Mouse (Mus musculus) CH12.LX (cell line): Measurements from ENCODE around the gene Sugct. TPM values are rescaled to one million over a fixed set of nuclear protein-coding genes. Genes with fewer than 3 reads are reported as not detected.

ENCODE experiments used
- DNase-seq: peaks from one replicate; pipeline ENCODE4 v3.0.0-alpha.2; 2013; ENCODE audit errors: extremely low read depth
- H3K27ac ChIP-seq: 2 replicates; pipeline ENCODE4 v1.5.1; 2012; ENCODE audit warnings: low read depth, mild to moderate bottlenecking, control low read depth, moderate library complexity; ENCODE audit not compliant: insufficient read depth
- H3K27me3 ChIP-seq: replicated peaks from 2 replicates; pipeline ENCODE3; 2012; ENCODE audit warnings: inconsistent platforms
- H3K36me3 ChIP-seq, 2 experiments: replicated peaks in 1 of 2; 2 replicates each; pipeline versions ENCODE3 to v1.6.1; 2012; ENCODE audit warnings: inconsistent platforms in 1 of 2, low read length in 1 of 2, mild to moderate bottlenecking in 1 of 2, mixed read lengths in 1 of 2, moderate library complexity in 1 of 2; ENCODE audit not compliant: control insufficient read depth in 1 of 2, insufficient read depth in 1 of 2
- H3K4me1 ChIP-seq, 2 experiments: 2 replicates each; pipeline ENCODE4 v1.6.1; 2012; ENCODE audit warnings: inconsistent platforms in 1 of 2, moderate library complexity in 1 of 2; ENCODE audit not compliant: insufficient read depth in 2 of 2, control insufficient read depth in 1 of 2
- H3K4me2 ChIP-seq: 2 replicates; pipeline ENCODE4 v1.6.1; 2012; ENCODE audit warnings: low read depth, mild to moderate bottlenecking, control low read depth; ENCODE audit not compliant: poor library complexity, insufficient read depth, severe bottlenecking
- H3K4me3 ChIP-seq, 3 experiments: fragments of 150-350 bp in 1 of 3; sonication (generic) in 1 of 3; replicated peaks in 1 of 3; 2 replicates each; pipeline versions ENCODE3 to v1.5.1; 2011 to 2012; ENCODE audit warnings: low read depth in 2 of 3, low read length in 2 of 3, mild to moderate bottlenecking in 2 of 3, moderate library complexity in 2 of 3, control low read depth in 1 of 3, improper control_type of control experiment in 1 of 3, inconsistent platforms in 1 of 3, mixed read lengths in 1 of 3; ENCODE audit not compliant: poor library complexity in 1 of 3
- H3K79me2 ChIP-seq: replicated peaks from 2 replicates; pipeline ENCODE4 v1.6.1; 2012; ENCODE audit warnings: mild to moderate bottlenecking, moderate library complexity; ENCODE audit not compliant: control insufficient read depth, poor library complexity, insufficient read depth, severe bottlenecking; ENCODE audit errors: extremely low read depth
- H3K9ac ChIP-seq: 2 replicates; pipeline ENCODE4 v1.6.1; 2012; ENCODE audit warnings: low read depth, mild to moderate bottlenecking, control low read depth, moderate library complexity; ENCODE audit not compliant: insufficient read depth
- H3K9me3 ChIP-seq: replicated peaks from 2 replicates; pipeline ENCODE3; 2012; ENCODE audit warnings: low read length, inconsistent platforms, mixed read lengths
- BHLHE40 ChIP-seq: IDR thresholded peaks from 2 replicates; pipeline ENCODE4 v1.6.1; 2011; ENCODE audit warnings: mild to moderate bottlenecking, low read depth, low read length, improper control_type of control experiment
- CHD1 ChIP-seq: IDR thresholded peaks from 2 replicates; pipeline ENCODE4 v1.6.1; 2012; ENCODE audit warnings: low read depth, low read length, improper control_type of control experiment, inconsistent platforms
- CHD2 ChIP-seq: IDR thresholded peaks from 2 replicates; pipeline ENCODE4 v1.6.1; 2011; ENCODE audit warnings: low read length, improper control_type of control experiment
- ELF1 ChIP-seq: IDR thresholded peaks from 2 replicates; pipeline ENCODE4 v1.6.1; 2014; ENCODE audit warnings: low read depth, mild to moderate bottlenecking, inconsistent platforms, low read length, improper control_type of control experiment
- GABPA ChIP-seq: IDR thresholded peaks from 2 replicates; pipeline ENCODE4 v1.6.1; 2012; ENCODE audit warnings: low read depth, low read length, improper control_type of control experiment, inconsistent platforms; ENCODE audit not compliant: insufficient replicate concordance
- HCFC1 ChIP-seq: IDR thresholded peaks from 2 replicates; pipeline ENCODE4 v1.6.1; 2012; ENCODE audit warnings: low read depth, mild to moderate bottlenecking, inconsistent platforms, low read length, improper control_type of control experiment
- IRF4 ChIP-seq: IDR thresholded peaks from 2 replicates; pipeline ENCODE4 v1.6.1; 2014; ENCODE audit warnings: low read depth, mild to moderate bottlenecking, inconsistent platforms, low read length, improper control_type of control experiment
- JUN ChIP-seq: IDR thresholded peaks from 2 replicates; pipeline ENCODE4 v1.6.1; 2011; ENCODE audit warnings: low read depth, mild to moderate bottlenecking, low read length, improper control_type of control experiment, moderate library complexity; ENCODE audit not compliant: insufficient read depth
- JUND ChIP-seq: conservative IDR thresholded peaks from 2 replicates; pipeline ENCODE4 v1.6.1; 2011; ENCODE audit warnings: low read depth, low read length, improper control_type of control experiment
- KAT2A ChIP-seq: IDR thresholded peaks from 2 replicates; pipeline ENCODE4 v1.6.1; 2012; ENCODE audit warnings: low read length, improper control_type of control experiment, inconsistent platforms; ENCODE audit not compliant: insufficient replicate concordance
- MAX ChIP-seq: IDR thresholded peaks from 2 replicates; pipeline ENCODE4 v1.6.1; 2011; ENCODE audit warnings: low read length, improper control_type of control experiment
- MAZ ChIP-seq: IDR thresholded peaks from 2 replicates; pipeline ENCODE4 v1.6.1; 2012; ENCODE audit warnings: low read depth, mild to moderate bottlenecking, inconsistent platforms, low read length, improper control_type of control experiment, moderate library complexity
- MEF2A ChIP-seq: IDR thresholded peaks from 2 replicates; pipeline ENCODE4 v1.6.1; 2014; ENCODE audit warnings: low read depth, mild to moderate bottlenecking, inconsistent platforms, low read length, improper control_type of control experiment, borderline replicate concordance
- MXI1 ChIP-seq: IDR thresholded peaks from 2 replicates; pipeline ENCODE4 v1.6.1; 2011; ENCODE audit warnings: mild to moderate bottlenecking, low read depth, low read length, improper control_type of control experiment
- NELFE ChIP-seq: IDR thresholded peaks from 2 replicates; pipeline ENCODE4 v1.6.1; 2011; ENCODE audit warnings: low read depth, low read length, improper control_type of control experiment
- NRF1 ChIP-seq: IDR thresholded peaks from 2 replicates; pipeline ENCODE4 v1.6.1; 2014; ENCODE audit warnings: low read depth, mild to moderate bottlenecking, inconsistent platforms, low read length, improper control_type of control experiment, moderate library complexity
- PAX5 ChIP-seq: IDR thresholded peaks from 2 replicates; pipeline ENCODE4 v1.6.1; 2012; ENCODE audit warnings: low read length, inconsistent platforms, mixed read lengths
- POLR2A ChIP-seq: IDR thresholded peaks from 2 replicates; pipeline ENCODE4 v1.6.1; 2011; ENCODE audit warnings: low read depth, mild to moderate bottlenecking, improper control_type of control experiment, low read length
- POLR2AphosphoS2 ChIP-seq: IDR thresholded peaks from 2 replicates; pipeline ENCODE4 v1.6.1; 2011; ENCODE audit warnings: low read depth, low read length, improper control_type of control experiment
- RAD21 ChIP-seq: IDR thresholded peaks from 2 replicates; pipeline ENCODE4 v1.6.1; 2011; ENCODE audit warnings: low read depth, mild to moderate bottlenecking, low read length, improper control_type of control experiment, moderate library complexity
- SIN3A ChIP-seq: IDR thresholded peaks from 2 replicates; pipeline ENCODE4 v1.6.1; 2012; ENCODE audit warnings: low read length, improper control_type of control experiment, inconsistent platforms
- SMC3 ChIP-seq: IDR thresholded peaks from 2 replicates; pipeline ENCODE4 v1.6.1; 2011; ENCODE audit warnings: low read depth, low read length, improper control_type of control experiment
- TBP ChIP-seq: conservative IDR thresholded peaks from 2 replicates; pipeline ENCODE4 v1.6.1; 2011; ENCODE audit warnings: low read depth, low read length, improper control_type of control experiment
- TCF12 ChIP-seq: IDR thresholded peaks from 2 replicates; pipeline ENCODE4 v1.6.1; 2014; ENCODE audit warnings: low read depth, mild to moderate bottlenecking, inconsistent platforms, low read length, improper control_type of control experiment
- USF1 ChIP-seq: IDR thresholded peaks from 2 replicates; pipeline ENCODE4 v1.6.1; 2014; ENCODE audit warnings: low read depth, mild to moderate bottlenecking, inconsistent platforms, low read length, improper control_type of control experiment
- ZC3H11A ChIP-seq: IDR thresholded peaks from 2 replicates; pipeline ENCODE4 v1.6.1; 2012; ENCODE audit warnings: low read depth, mild to moderate bottlenecking, inconsistent platforms, low read length, improper control_type of control experiment
- dilution Hi-C: fragments of 300-500 bp; cut with MboI; formaldehyde crosslinking; loops from 2 replicates; pipeline ENCODE4 v1.14.3; 2020; ENCODE audit warnings: low sequenced_read_pairs; ENCODE audit not compliant: extremely low pct_unique_long_range_greater_than_20kb, extremely low pct_ligation_motif_present
- in situ Hi-C: fragments of 300-500 bp; cut with MboI; formaldehyde crosslinking; loops from 3 replicates; pipeline ENCODE4 v1.14.3; 2019; ENCODE audit warnings: low sequenced_read_pairs, low pct_ligation_motif_present, low pct_unique_long_range_greater_than_20kb, mixed read lengths
- polyA plus RNA-seq: library from polyadenylated mRNA; unstranded; fragments of >175 nt; gene quantifications from 2 replicates; pipeline ENCODE4 v1.2.1, GENCODE M21; 2012; ENCODE audit warnings: low read depth; ENCODE audit not compliant: insufficient read length
- total RNA-seq, 2 experiments: library from RNA; depleted of rRNA; stranded (reverse); fragments of 300-350 nt in 1 of 2; fragments of >200 nt in 1 of 2; gene quantifications; 2 replicates each; pipeline ENCODE4 v1.2.3; 2012 to 2014

Sugct gene
- total and polyA plus RNA-seq, 3 experiments, result 0.42 to 0.87 (median 0.56) TPM

DNA sequence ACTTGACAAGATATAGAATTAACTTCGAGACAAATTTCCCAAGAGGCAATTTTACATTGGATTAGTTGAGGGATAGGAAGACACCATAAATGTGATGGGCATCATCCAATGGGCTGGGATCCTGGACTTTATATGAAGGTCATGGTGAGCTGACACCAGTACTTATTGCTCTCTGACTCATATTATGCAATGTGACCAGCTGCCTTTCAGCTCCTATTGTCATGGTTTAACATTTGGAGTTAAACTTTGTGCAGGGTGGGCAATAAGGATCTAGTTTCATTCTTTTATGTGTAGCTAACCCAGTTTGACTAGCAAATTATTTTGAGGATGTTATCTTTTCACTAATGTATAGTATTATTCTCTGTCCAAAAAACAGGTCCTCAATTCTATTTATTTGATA lies 854.4 kb downstream of the Sugct start:
- Histone ChIP-seq H3K9ac (no peak overlapping the region), H3K4me1 (no peaks in the 10 kb centered on the region), H3K79me2 (no peaks in the 10 kb centered on the region), H3K27me3 (no peaks in the 10 kb centered on the region), H3K27ac (no peak overlapping the region), H3K4me3 (no peak overlapping the region), H3K36me3 (no peaks in the 10 kb centered on the region)
- dilution Hi-C loops, result no loop called here
- DNase-seq, result no peak
- TF ChIP-seq ZC3H11A (no peak), JUND (no peak), HCFC1 (no peak), USF1 (no peak), SIN3A (no peak), MAX (no peak), CHD2 (no peak), MEF2A (no peak)
- TF ChIP-seq, all 38 proteins: peak for 0
- in situ Hi-C loops, result no loop called here
- Histone ChIP-seq H3K4me2 (no peak overlapping the region), H3K9me3 (no peaks in the 10 kb centered on the region)

DNA sequence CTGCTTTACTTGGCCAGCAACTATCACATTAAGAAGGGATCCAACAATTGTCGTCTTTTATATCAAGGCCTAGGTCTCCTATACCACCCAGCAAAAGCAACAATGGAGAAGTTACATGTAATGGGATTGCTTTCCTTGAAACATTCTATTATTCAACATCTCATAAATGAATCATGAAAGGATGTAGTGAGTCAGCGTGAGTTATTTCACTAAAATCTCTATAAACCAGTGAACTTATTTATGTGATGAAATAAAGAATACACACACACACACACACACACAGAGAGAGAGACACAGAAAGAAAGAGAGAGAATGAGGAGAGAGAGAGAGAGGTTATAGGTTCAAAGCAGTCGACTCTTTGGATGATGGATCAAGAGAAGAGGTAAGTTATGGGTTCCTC lies 856.9 kb downstream of the Sugct start:
- TF ChIP-seq SMC3, result no peak
- no peak for TF ChIP-seq BHLHE40
- no peak for TF ChIP-seq MAZ
- TF ChIP-seq POLR2A, result no peak
- TF ChIP-seq CHD1, result no peak
- TF ChIP-seq POLR2AphosphoS2, result no peak
- no peak for TF ChIP-seq GABPA
- Histone ChIP-seq H3K27ac (no peak overlapping the region), H3K79me2 (no peaks in the 10 kb centered on the region), H3K4me3 (no peak overlapping the region), H3K4me2 (no peak overlapping the region), H3K4me1 (no peaks in the 10 kb centered on the region), H3K36me3 (no peaks in the 10 kb centered on the region), H3K9ac (no peak overlapping the region), H3K27me3 (no peaks in the 10 kb centered on the region), H3K9me3 (no peaks in the 10 kb centered on the region)
- no peak for DNase-seq
- in situ Hi-C loops, result no loop called here
- dilution Hi-C loops, result no loop called here

DNA sequence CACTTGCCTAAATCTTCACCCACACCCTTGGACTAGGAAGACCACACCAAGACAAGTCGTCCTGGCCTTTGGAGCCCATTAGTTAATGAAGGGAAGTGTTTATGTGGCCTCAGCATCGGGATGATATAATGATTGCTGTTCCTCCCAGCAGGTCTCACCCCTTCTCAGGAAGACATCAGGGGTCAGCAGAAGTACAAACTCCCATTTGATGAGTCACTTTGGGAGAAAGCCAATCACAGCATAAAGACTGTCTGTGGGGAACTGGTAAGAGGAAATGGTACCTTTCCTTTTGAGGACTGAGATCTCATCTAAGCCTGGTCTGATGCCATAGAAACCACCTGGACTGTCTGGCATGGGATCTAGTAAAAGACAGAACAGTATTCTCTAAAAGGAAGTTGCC lies 860.2 kb downstream of the Sugct start:
- H3K27me3 ChIP-seq, result no peaks in the 10 kb centered on the region
- no peak for TF ChIP-seq POLR2A
- TF ChIP-seq IRF4, result no peak
- TF ChIP-seq PAX5, result no peak
- TF ChIP-seq RAD21, result no peak
- no peak for TF ChIP-seq ZC3H11A
- TF ChIP-seq TCF12, result no peak
- TF ChIP-seq MXI1, result no peak
- TF ChIP-seq JUN, result no peak
- TF ChIP-seq HCFC1, result no peak
- no peak for TF ChIP-seq POLR2AphosphoS2
- no peak for TF ChIP-seq KAT2A
- no peak for TF ChIP-seq NELFE
- no peak for TF ChIP-seq CHD2
- TF ChIP-seq ELF1, result no peak
- no peak for TF ChIP-seq NRF1
- TF ChIP-seq TBP, result no peak
- no peak for TF ChIP-seq MAX
- DNase-seq, result no peak
- H3K36me3 ChIP-seq, result no peaks in the 10 kb centered on the region
- H3K9me3 ChIP-seq, result no peaks in the 10 kb centered on the region
- H3K4me2 ChIP-seq, result no peak overlapping the region
- H3K27ac ChIP-seq, result no peak overlapping the region
- no peak overlapping the region for H3K9ac ChIP-seq
- dilution Hi-C loops, result no loop called here
- H3K79me2 ChIP-seq, result no peaks in the 10 kb centered on the region
- H3K4me3 ChIP-seq, result no peak overlapping the region
- in situ Hi-C loops, result no loop called here
- no peaks in the 10 kb centered on the region for H3K4me1 ChIP-seq
